Mouse (Mus musculus) urinary bladder, postnatal 25 days (tissue): Measurements from ENCODE around the gene Slco4a1.
A peak's percentile ranks its signal among the peaks of the same experiment; 100 is the strongest.

Experiments
- DNase-seq: peaks from one replicate; pipeline ENCODE4 v3.0.0; 2022; ENCODE audit warnings: low spot score

Gene Slco4a1

GRCm38 (mm10) chr2:180455723-180456698 lies at the start of gene Slco4a1:
Gene Slco4a1, plus strand, starts transcription at chr2:180456245.
- DNase-seq, result peak; percentile 69

- DNase-seq, result no peak
Measured at GRCm38 (mm10) chr2:180408410-180408809, 47.6 kb upstream of the Slco4a1 start.

GRCm38 (mm10) chr2:180410432-180410831 lies 45.6 kb upstream of the Slco4a1 start:
- no peak for DNase-seq

GRCm38 (mm10) chr2:180411013-180411412 lies 45.0 kb upstream of the Slco4a1 start:
- no peak for DNase-seq

GRCm38 (mm10) chr2:180415627-180416026 lies 40.4 kb upstream of the Slco4a1 start:
- DNase-seq, result no peak

GRCm38 (mm10) chr2:180417731-180418130 lies 38.3 kb upstream of the Slco4a1 start:
- no peak for DNase-seq

GRCm38 (mm10) chr2:180420641-180421040 lies 35.4 kb upstream of the Slco4a1 start:
- no peak for DNase-seq

GRCm38 (mm10) chr2:180425115-180425514 lies 30.9 kb upstream of the Slco4a1 start:
- no peak for DNase-seq

- DNase-seq, result no peak
Measured at GRCm38 (mm10) chr2:180427073-180427472, 29.0 kb upstream of the Slco4a1 start.

- peak; percentile 11 for DNase-seq
Measured at GRCm38 (mm10) chr2:180428331-180428730, 27.7 kb upstream of the Slco4a1 start.

GRCm38 (mm10) chr2:180430648-180431047 lies 25.4 kb upstream of the Slco4a1 start:
- no peak for DNase-seq

- peak; percentile 82 for DNase-seq
Measured at GRCm38 (mm10) chr2:180432042-180432668, 23.9 kb upstream of the Slco4a1 start.

- no peak for DNase-seq
Measured at GRCm38 (mm10) chr2:180432751-180433150, 23.3 kb upstream of the Slco4a1 start.

- DNase-seq, result no peak
Measured at GRCm38 (mm10) chr2:180433350-180433749, 22.7 kb upstream of the Slco4a1 start.

GRCm38 (mm10) chr2:180435341-180435926 lies 20.6 kb upstream of the Slco4a1 start:
- no peak for DNase-seq

GRCm38 (mm10) chr2:180437149-180437864 lies 18.7 kb upstream of the Slco4a1 start:
- no peak for DNase-seq

- no peak for DNase-seq
Measured at GRCm38 (mm10) chr2:180439791-180440190, 16.3 kb upstream of the Slco4a1 start.

GRCm38 (mm10) chr2:180440596-180441332 lies 15.3 kb upstream of the Slco4a1 start:
- DNase-seq, result no peak

- no peak for DNase-seq
Measured at GRCm38 (mm10) chr2:180442061-180442460, 14.0 kb upstream of the Slco4a1 start.

- no peak for DNase-seq
Measured at GRCm38 (mm10) chr2:180443861-180444260, 12.2 kb upstream of the Slco4a1 start.
